Mouse (Mus musculus) embryo, embryonic 11 days (tissue): ENCODE results near the gene Rasgef1a.

ENCODE experiments used
- DNase-seq: peaks from one replicate; pipeline ENCODE4 v3.0.0-alpha.2; 2015

The Rasgef1a gene

DNA sequence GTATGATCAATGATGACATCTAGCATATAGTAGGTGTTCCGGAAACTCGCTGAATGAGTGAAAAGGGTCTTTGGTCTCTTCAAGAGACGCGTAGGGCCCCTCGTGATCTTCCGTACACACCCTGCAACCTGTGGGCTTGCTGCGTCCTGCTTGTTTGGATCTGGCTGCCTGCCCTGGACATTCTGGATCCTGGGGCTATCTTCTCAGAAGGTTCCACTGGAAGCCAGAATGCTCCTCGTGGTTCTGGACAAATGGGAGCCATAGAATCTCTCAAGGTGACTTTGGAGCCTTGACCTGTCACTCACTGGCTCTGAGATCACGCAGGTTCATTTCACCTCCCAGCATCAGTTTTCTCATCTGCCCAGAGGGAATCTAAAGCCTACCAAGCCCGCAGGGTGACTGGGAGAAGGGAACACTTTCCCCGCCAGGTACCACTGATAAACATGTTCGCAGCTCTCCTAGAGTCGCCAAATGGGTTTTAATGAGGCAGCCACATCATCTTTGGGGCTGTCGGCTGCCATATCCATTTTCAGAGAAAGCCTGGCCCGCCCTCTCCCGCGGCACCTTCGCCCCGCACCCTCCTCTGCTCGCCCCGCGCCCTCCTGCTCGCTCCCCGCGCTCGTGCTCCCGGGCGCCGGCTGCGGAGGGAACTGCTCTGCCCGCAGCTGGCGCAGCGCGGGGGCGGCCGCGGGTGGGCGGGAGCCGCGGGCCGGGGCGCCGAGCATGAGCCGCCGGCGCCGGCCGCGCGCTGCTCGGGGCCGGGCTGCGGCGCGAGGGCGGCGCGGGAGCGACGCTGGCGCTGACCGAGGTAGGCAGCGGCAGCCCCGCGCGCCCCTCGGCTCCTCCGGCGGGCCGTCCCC, at the start of gene Rasgef1a:
Rasgef1a (plus strand) TSS at position 683 of the 860 bp plus-strand sequence.
- DNase-seq = peak; percentile 52

DNA sequence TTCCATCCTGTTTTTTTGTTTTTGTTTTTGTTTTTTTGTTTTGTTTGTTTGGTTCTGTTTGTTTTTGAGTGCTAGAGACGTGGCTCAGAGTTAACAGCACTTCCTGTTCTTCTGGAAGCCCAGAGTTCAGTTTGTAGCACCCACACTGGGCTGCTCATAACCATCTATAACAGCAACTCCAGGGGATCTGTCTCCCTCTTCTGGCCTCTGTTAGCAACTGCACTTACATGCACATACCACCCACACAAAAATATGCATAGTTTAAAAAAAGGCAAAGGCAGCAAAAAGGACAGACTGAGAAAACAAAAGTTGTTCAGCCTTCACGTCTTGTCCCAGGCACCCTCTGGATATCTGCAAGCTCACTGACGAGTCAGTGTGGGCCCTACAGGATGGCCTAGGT, 48.0 kb upstream of the Rasgef1a start:
- DNase-seq = no peak

DNA sequence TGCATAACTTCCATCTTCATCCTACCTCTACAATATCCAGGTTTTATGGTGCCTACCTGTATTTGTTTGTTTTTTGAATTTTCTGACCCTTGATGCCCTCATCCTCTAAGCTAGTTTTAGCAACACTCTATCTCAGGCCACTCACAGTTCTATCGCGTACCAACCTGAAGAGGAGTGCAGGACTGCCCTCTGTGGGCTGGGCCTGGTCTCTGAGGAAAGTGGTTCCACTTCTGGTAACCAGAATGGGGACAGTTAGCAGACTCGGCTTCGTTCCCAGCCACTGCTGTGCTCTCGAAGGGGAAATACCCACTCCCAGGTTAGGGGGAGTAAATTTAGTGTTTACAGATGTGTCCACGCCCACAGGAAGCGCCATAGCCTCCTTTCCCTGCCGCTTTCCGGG, 44.5 kb upstream of the Rasgef1a start:
- peak; percentile 13 for DNase-seq

DNA sequence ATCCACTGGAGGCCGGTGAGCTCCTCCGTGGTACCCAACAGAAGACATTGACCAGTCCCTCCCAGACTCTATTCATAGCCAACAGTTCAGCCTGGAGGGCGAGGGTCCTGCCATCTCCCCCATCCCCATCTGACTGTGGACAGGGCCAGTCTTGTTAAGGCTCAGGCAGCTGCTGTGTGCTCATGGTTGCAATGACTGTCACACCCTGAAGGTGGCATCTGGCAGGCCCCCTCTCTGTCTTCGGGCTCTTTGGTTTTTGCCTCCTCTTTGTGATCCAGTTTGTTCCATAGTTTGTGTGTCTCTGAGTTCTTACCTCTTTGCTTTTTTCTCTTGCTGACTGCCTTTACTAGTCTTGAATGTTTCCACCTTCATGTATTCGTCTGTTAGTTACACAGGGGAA, 24.1 kb upstream of the Rasgef1a start:
- no peak for DNase-seq

DNA sequence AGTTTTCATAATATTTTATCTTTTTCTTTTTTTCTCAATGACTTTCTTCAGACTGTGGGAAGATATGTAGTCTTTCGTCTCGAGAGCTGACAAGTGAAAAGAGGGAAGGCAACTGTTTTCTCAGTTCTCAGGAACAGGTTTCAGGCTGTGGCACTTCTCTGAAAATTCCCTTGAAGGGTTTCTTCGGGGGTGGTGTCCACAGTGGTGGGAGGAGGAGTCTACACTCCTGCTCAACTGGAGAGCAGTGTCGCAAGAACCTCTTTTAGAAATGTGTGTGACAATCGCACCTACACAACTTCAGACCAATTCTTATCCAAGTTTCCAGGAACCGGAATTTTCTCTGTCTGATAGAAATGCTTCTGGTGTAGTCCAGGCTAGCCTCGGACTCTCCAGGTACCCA, 22.0 kb upstream of the Rasgef1a start:
- DNase-seq = no peak

DNA sequence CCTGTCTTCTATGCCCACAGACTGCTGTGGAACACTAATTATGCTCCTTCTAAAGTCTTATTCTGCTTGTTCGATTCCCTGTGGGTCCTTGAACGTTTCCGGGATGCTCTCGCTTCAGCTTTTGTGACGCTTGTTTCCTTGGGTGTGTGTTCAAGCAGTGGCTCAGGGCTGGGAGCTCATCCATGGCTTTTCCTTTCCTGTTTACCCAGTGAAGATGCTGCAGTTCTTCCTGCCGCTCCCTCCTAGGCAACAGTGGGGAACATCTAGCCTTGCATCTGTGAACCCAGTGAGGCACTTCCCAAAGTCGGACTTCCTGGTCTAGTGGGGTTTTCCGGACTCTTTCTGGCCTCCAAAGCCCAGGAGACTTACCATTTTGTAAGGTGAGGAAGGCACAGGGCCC, 20.6 kb upstream of the Rasgef1a start:
- DNase-seq = no peak

DNA sequence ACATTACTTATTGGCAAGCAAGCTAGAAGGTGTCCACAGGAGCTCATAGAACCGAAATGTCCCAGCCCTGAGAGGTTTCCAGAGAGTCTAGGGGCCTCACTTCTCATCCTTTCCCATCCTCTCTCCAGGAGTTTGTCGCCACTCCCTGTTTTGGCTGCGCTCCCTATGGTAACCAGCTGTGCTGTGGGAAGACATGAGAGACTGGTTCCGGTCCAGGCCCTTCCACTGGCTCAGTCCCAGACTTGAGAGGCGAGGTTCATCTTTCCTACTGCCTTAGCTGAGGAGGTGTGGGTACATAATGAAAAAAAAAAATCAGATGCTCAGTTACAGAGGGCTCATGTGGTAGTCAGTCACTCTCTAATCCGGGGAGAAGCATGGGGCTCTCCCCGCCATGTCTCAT, 19.9 kb upstream of the Rasgef1a start:
- no peak for DNase-seq

DNA sequence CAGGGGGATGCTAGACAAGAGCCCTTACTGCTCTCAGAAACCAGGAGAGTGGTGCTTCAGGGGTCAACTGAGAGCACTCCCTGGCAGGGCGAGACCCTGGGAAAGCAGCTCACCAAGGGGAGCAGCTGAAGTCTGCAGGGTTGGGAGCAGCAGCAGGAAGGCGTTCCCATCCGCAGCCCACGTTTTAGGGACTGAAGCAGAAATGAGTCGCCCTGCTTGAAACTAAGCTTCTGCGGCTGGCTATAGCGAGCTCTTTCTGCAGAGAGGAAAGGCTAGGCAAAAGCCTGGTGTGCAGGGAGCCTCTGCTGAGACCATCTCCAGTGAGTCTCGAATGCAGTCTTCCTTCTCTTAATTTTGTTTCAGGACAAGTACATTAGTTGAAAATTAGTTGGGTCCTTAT, 19.3 kb upstream of the Rasgef1a start:
- DNase-seq = no peak

DNA sequence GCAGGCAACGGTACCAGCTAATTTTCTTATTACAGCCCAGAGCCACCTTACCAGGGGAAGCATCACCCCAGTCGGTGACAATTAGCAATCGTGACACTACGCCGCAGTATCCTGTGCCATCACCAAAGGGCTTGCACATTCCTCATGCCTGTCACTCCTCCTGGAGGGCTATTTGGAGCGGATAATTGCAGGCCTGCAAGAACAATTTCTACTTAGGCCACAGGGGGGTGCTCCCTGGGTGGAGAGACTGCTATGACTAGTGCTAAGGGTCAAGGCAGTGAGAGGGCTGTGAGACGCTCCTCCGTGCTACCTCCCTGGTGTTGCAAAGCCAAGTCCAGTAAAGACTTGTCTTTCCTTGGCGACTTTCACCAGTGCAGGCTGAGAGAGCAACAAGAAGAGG, 16.1 kb upstream of the Rasgef1a start:
- peak; percentile 38 for DNase-seq

DNA sequence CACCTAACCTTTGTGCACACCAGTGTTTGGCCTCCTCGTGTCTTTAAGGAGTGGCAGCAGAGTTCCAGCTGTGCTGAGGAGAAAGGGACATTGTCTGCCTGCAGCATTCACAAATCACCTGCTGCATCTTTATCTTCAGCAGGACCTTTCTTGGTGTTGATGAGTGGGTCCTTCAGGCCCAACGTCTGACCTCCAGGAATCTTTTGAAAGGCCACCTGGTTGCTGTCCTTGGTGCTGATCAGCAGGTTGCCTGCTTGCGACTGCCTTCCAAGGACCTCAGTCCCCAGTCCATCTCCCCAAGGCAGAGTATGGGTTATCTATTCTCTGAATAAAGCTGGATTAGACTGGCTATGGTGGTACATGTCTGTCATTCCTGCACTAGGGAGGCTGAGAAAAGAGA, 10.0 kb upstream of the Rasgef1a start:
- DNase-seq = peak; percentile 59

DNA sequence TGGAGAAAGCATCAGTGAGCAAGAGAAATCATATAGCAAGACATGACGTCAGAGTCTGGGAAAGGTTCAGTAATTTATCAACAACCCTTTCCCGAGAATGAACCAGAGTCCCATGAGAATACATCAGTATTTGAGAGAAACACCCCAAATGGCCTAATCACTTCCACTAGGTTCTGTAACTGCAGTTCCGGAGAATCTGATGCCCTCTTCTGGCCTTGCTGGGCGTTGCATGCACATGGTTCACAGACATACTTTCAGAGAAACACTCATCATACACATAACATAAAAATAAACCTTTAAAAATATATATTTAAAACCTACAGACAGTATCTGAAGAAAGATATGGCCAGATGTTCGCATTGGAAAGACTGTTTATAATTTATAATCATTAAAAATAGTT, 3.9 kb upstream of the Rasgef1a start:
- DNase-seq = peak; percentile 16

DNA sequence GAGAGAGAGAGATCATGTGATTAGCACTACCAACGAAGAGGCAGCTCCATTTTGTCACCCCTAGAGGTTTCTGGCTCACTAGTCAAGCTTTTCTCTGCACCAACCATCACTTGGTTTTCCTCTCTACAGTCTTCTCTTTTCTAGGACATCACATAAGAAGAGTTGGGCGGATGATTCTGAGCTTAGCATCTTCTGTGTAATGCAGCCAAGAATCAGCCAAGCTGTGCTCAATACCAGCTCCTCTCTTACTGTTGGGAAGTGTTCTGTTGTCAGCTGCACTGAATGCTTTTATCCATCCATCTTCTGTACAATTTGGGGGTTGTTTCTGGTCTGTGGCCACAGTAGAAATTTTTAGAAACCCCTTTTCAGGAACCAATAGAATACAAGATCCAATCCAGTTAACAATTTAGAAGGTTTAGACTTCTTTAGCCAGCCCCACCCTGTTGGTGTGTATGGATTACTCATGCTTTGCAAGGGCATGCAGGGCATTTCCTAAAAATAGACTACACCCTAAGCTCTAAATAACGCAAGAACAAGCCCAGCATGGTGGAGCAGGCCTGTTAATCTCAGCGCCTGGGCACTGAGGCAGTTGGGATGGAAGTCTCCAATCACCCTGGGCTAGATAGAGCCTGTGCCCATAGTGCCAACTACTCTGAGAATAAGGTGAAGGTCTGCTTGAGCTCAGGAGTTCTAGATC, 3.2 kb upstream of the Rasgef1a start:
- no peak for DNase-seq

DNA sequence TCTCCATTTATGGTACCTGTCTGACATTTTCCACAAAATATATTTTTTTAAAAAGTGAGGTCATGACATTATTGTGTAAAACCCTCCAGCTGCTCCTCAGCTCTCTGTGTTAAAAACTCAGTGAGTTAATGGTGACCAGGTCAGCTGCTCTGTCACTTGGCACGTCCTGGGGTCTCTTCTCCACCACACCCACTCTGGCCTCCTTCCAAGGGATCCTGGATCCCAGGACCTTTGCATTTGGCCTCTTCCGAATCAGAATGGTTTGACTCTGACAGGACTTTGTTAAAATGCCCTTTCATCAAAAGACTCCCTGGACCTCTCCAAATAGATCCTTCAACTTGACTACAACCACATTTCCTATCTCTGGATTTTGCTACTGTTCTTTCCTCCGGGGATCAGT, 982 bp upstream of the Rasgef1a start:
- DNase-seq = no peak

DNA sequence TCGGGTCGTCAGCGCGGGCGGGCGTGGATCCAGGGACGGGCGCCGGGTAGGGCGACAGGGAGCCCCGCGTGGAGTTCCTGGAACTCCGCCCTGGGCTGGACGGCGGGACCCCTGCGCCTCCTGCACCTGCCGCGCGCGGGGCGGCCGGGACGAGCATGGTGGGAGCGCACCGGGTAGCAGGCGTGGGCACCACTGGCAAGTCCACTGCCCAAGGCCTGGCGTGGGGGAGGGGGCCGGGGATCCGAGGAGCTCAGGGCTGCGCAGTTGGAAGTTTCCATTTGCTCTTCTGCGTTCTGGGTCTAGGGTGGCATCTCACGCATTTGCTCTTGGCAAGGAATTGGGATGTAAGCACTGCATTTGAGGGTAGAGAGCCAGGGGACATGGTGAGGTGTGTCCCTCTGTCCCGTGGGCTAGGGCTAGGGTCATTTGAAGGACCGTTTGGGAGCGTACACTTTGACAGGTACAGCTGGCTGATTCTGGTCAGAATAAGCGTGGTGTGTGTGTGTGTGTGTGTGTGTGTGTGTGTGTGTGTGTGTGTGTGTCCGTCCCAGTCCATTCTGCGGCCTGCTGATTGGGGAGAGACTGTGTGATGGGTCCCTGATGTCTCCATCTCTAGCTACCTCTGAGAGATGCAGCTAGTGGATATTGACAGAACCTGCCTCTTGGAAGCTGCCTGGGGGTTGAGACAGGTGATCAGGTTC, 528 bp downstream of the Rasgef1a start:
- no peak for DNase-seq

DNA sequence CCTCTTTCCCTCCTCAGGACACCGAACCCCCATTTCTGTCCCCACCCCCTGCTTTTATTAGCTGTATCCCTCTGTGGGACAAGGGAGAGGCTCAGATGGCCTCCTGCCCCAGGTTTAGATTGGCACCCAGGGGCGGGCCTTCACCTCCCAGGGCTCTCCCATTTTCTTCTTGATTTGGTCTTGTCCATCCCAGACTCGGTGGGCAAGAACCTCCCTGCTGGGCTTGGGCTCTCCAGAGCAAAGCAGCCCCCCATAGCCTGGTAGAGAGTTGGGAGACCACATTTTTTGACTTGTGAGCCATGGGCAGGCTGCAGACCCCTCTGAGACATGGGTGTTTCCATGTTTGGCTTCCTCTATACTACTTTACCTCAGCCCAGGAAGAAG, 1.1 kb downstream of the Rasgef1a start:
- no peak for DNase-seq

DNA sequence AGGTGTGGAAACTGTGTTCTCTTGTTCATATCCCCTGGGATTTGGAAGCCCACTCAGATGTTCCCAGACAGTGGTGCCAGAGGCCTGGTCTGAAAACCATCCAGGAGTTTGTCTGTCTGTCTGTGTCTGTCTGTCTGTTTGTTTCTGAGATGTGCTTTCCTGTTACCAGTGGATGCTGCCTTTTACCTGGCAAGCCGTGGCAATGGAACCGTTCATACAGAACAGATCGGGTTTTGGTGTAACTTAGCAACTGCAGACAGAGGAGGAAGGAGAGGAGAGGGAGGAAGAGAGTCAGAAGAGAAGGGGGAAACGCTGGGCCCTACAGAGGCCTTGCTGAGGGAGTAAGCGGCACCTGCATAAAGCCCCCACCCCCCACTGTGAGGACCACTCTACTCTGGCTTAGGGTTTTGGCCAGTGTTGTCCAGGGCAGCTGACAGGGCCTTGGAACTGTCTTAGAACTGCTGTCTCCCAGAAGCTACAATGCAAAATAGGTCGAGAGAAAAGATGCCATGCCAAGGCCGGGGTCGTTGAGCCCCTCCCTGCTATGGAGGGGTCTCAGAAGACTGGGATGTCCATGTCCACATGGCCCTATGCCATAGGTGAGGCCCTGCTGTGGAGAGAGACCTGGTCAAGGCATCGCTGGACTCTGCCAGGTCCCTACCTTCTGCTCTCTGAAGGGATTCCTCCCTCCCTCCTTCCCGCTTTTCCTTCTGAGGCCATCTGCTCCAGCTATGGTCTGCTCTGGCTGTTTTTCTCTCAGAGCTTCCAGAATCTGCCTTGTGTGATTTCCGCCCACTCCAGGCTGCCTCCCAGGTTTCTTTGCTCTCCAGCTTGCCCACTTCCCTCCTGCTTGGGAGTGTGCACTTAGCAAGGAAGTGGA, 2.0 kb downstream of the Rasgef1a start:
- no peak for DNase-seq

DNA sequence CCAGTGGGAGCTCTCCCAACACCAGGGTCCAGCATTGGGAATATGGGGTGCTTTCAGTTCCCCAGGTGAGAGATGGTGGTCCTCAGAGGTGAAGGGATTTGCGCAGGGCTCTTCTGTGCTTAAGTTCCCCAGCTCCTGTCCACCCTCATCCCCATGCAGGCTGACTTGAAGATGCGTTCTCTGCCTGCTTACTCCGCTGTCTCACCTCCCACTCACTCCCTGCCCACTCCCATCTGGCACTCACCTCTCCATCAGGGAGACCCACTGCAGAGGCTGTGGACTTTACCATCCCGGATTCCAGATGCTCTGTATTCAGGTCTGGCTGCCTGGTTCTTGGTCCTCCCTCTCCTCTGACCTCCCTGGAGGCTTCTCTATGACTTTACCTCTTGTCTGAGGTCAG, 3.6 kb downstream of the Rasgef1a start:
- DNase-seq = no peak

DNA sequence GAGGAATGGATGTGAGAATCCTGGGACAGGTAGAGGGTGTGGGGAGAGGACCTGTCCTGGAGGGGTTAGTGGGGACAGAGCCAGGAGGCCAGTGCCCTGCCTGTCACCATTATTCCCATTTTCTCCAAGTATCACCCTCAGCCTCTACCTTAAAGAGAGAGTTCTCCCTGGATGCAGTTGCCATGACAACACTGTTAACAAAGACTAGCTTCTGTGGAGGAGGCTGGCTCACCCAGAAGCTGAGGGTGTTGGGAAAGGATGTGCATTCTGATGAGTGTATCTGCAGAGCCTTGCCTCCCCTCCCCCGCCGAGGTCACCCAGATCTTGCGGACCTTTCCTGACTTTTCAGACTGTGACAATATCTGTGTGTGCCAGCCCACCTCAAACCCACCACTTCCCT, 4.7 kb downstream of the Rasgef1a start:
- DNase-seq = peak; percentile 28

DNA sequence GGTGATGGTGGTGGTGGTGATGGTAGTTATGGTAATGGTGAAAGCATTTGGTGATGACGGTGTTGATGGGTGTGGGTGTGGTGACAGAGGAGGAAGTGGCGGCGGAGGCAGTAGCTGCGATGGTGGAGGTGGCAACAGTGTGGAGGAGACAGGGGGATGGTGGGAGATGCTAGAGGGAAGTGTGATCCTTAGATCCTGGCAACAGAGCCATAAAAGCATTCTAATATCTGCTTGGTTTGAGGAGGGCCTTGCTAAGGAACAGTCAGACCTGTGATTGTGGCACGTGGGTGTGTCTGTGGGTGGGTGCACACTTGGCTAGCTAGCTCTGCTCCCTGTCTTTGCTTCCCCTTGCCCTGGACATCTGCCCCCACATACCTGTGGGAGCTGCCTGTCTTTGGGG, 7.4 kb downstream of the Rasgef1a start:
- no peak for DNase-seq

DNA sequence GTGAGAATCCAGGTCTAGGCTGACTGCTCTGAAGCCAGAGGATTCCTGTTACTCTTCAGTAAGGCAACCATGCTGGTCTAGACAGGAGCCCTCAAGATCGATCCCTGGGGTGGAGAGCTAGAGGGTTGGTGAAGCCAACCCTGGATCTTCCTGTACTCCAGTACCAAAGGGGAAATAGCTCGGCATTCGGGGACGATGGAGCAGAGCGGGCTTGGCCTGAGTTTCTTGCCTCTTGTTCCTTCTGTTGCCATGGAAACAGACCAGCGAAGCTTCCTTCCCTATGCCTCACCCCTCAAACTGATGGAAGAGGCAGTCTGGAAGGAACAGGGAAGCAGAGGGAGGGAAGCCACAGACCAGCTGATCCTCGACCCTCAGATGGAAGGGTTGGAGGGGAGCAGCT, 8.3 kb downstream of the Rasgef1a start:
- peak; percentile 54 for DNase-seq

DNA sequence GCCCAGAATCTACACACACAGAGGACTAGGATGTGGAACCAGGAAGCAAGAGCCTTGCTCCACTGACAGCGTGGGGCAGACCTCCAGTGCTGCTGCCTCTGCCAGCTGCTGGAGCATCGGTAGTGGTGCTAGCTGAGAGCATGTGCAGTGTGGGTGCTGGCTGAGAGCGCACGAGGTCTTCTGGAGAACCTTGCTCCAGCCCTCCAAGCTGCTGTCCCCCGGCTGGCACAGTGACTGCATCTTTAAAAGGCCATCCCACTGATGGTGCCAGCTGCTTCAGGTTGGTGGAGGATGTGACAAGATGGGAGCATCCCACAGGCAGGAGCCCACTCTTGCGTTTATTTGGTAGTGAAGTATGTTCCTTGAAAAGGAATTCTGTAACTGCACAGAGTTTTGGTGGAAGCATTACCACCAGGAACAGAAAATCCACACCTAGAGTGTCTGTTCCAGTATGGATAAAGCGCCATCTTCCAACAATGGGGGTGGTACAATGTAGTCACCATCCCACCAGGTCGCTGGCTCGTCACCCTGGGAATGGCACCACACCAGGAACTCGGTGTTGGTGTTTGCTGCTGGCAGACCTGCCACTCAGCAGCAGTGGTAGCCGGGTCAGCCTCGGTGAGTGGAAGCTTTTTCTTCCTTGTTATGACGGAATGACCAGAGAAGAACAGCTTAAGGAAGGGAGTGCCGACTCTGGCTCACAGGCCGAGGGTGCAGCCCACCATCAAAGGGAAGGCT, 11.8 kb downstream of the Rasgef1a start:
- no peak for DNase-seq

DNA sequence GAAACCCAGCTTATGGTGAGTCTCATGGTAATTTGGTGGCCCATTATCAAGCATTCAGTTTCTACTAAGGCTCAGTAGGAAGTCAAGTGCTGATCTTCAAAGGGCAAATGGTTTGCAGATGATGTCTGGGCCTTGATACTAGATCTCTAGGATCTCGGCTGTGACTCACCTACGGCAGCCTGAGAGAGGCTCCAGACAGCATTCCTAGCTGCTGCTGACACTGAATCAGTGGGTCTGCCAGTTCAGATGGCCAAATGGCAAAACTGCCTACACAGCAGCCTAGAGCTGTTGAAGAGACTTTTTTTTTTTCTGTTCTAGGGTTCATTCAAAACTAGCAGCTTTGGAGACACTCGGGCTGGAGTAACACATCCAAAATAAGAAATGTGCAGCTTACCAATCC, 15.8 kb downstream of the Rasgef1a start:
- no peak for DNase-seq
